Mouse (Mus musculus): Measurements from ENCODE around the gene Rarg.

GRCm38 (mm10) chr15:102186239-102186638, 71.1 kb downstream of the Rarg start:
- TF ChIP-seq POLR2A (IDR thresholded peaks at IDR 0.05; ENCODE audit: borderline replicate concordance, low read depth, low read length) = no peak
- no peak for TF ChIP-seq CTCF (IDR thresholded peaks at IDR 0.05; ENCODE audit: low read depth, low read length)

All from bone marrow macrophage, adult 2 months (primary cell).